Mouse (Mus musculus): ENCODE measurements at regions not wholly inside any gene's neighbourhood (a gene's known extent, or its start where the extent isn't known, plus 50 kb on each side); places are given as distances from the start of the nearest gene placed in this dataset.

DNA sequence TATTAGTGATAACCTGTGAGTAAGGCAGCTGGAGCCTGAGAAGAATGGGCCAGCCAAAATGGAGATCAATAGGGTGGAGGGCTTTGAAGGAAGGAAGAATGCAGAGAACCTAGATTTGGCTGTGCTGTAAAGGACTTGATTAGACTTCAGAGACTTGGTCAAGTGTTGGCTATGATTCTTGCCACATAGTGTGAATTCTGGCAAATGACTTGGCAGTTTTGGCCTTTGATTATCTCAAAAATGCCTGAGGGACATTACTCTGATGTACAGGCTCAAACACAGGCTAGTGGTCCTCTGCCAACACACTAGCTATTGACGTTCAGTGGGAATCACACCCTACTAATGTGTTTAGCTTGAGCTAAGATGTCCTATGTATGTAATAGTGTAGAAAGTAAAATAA, 237.5 kb downstream of the Osr1 start:
- TF ChIP-seq CTCF (IDR thresholded peaks at IDR 0.05), result no peak
- Histone ChIP-seq H3K9me3 (ENCODE audit: low read length) (no peaks in the 10 kb centered on the region), H3K27me3 (ENCODE audit: insufficient read depth, low read length) (no peaks in the 10 kb centered on the region), H3K36me3 (ENCODE audit: insufficient read depth, low read length) (no peaks in the 10 kb centered on the region), H3K4me1 (ENCODE audit: insufficient read depth, low read length) (no peaks in the 10 kb centered on the region), H3K9ac (replicated peaks; ENCODE audit: low read length, poor library complexity, severe bottlenecking) (no peak overlapping the region), H3K4me3 (ENCODE audit: low read depth, low read length) (no peak overlapping the region), H3K27ac (ENCODE audit: low read depth, low read length) (no peak overlapping the region), H3K4me2 (ENCODE audit: low read depth, low read length, poor library complexity, severe bottlenecking) (no peak overlapping the region)
- DNase-seq (ENCODE audit: low spot score) (no peak), ATAC-seq (ENCODE audit: low FRiP score) (no peak)
- WGBS, result 89% methylated on average over 1 of the region's 1 CpGs

DNA sequence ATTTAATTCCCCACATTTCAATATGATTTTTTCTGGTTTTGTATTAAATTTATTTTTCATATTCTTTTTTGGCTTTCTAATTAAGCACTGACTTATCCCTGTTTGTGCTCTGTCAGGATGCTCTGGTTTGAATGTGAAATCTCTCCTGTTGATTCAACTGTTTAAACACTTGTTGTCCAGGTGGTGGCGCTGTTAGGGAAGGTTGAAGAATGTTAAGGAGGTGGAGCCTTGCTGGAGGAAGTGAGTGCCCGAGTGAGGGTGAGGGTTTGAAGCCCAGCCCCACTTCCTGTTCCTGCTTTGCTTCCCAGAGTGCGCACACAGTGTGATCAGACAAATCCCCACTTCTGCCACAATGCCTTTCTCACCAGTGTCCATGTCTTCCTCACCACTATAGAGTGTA, 263.4 kb downstream of the Osr1 start:
- Histone ChIP-seq H3K9me3 (ENCODE audit: low read length) (no peaks in the 10 kb centered on the region), H3K27me3 (ENCODE audit: insufficient read depth, low read length) (no peaks in the 10 kb centered on the region), H3K9ac (replicated peaks; ENCODE audit: low read length, poor library complexity, severe bottlenecking) (no peak overlapping the region), H3K4me1 (ENCODE audit: insufficient read depth, low read length) (no peaks in the 10 kb centered on the region), H3K4me2 (ENCODE audit: low read depth, low read length, poor library complexity, severe bottlenecking) (no peak overlapping the region), H3K36me3 (ENCODE audit: insufficient read depth, low read length) (no peaks in the 10 kb centered on the region), H3K4me3 (ENCODE audit: low read depth, low read length) (no peak overlapping the region), H3K27ac (ENCODE audit: low read depth, low read length) (no peak overlapping the region)
- TF ChIP-seq CTCF (IDR thresholded peaks at IDR 0.05), result no peak; the same call in 1 of the 2 replicates
- ATAC-seq (ENCODE audit: low FRiP score), result no peak
- DNase-seq (ENCODE audit: low spot score), result no peak
- 62% methylated on average over 3 of the region's 3 CpGs for WGBS

DNA sequence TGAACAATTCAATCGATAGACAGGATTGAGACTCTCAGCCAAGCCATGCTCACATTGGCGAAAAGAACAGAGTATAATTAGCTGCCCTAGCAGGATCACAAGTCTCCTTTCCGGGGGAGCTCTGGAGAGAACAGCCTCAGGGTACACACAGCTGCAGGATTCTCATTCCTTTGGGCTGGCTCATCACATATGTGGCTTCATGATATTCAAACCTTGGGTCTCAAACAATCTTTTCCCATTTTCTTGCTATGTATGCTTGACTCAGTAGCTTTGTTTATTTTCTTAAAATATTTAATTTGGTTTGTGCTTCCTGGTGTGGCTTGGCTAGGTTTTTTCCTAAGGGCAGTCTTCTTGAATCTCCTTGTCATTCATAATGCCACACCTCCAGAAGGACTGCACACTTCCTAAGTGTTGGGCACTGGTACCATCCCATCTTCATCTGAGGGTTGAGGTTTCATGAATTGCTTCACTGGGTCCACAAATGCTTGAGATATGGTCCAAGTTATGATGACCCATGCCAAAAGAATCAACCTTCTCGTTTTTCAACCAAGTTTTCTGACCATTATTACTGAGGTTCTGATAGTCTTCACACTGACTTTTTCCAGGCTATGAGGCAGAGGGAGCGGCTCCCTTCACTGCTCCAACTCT, 269.4 kb downstream of the Osr1 start:
- no peaks in the 10 kb centered on the region for H3K4me1 ChIP-seq (ENCODE audit: insufficient read depth, low read length)
- no peak overlapping the region for H3K9ac ChIP-seq (replicated peaks; ENCODE audit: low read length, poor library complexity, severe bottlenecking)
- H3K4me3 ChIP-seq (ENCODE audit: low read depth, low read length), result no peak overlapping the region
- WGBS, result 65% methylated on average over 5 of the region's 5 CpGs
- DNase-seq (ENCODE audit: low spot score), result no peak
- H3K4me2 ChIP-seq (ENCODE audit: low read depth, low read length, poor library complexity, severe bottlenecking), result no peak overlapping the region
- no peaks in the 10 kb centered on the region for H3K27me3 ChIP-seq (ENCODE audit: insufficient read depth, low read length)
- ATAC-seq (ENCODE audit: low FRiP score), result no peak
- no peak overlapping the region for H3K27ac ChIP-seq (ENCODE audit: low read depth, low read length)
- TF ChIP-seq CTCF (IDR thresholded peaks at IDR 0.05), result no peak
- no peaks in the 10 kb centered on the region for H3K9me3 ChIP-seq (ENCODE audit: low read length)
- H3K36me3 ChIP-seq (ENCODE audit: insufficient read depth, low read length), result no peaks in the 10 kb centered on the region

DNA sequence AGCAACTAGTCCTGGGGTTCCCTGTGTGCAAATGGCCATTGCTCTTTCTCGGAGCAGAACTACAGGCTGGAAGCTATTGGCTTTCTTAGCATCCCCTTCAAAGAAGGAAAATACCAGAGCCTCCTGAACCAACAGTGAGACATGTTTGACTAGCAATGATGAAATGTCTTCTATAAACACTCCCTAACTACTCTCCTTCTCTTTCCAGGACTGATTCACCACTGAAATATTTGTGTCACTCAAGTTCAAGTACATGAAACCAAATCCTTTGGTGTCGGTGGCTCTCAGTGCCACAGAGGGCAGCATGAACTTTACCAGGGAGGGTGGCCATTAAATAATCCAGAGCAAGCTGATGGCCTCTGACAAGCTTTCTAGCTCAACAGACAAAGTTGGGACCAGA, 270.0 kb downstream of the Osr1 start:
- Histone ChIP-seq H3K4me3 (ENCODE audit: low read depth, low read length) (no peak overlapping the region), H3K4me1 (ENCODE audit: insufficient read depth, low read length) (no peaks in the 10 kb centered on the region), H3K36me3 (ENCODE audit: insufficient read depth, low read length) (no peaks in the 10 kb centered on the region), H3K27ac (ENCODE audit: low read depth, low read length) (no peak overlapping the region), H3K9me3 (ENCODE audit: low read length) (no peaks in the 10 kb centered on the region), H3K27me3 (ENCODE audit: insufficient read depth, low read length) (no peaks in the 10 kb centered on the region), H3K4me2 (ENCODE audit: low read depth, low read length, poor library complexity, severe bottlenecking) (no peak overlapping the region), H3K9ac (replicated peaks; ENCODE audit: low read length, poor library complexity, severe bottlenecking) (no peak overlapping the region)
- WGBS, result 74% methylated on average over 2 of the region's 2 CpGs
- ATAC-seq (ENCODE audit: low FRiP score) (no peak), DNase-seq (ENCODE audit: low spot score) (no peak)
- TF ChIP-seq CTCF (IDR thresholded peaks at IDR 0.05), result no peak

DNA sequence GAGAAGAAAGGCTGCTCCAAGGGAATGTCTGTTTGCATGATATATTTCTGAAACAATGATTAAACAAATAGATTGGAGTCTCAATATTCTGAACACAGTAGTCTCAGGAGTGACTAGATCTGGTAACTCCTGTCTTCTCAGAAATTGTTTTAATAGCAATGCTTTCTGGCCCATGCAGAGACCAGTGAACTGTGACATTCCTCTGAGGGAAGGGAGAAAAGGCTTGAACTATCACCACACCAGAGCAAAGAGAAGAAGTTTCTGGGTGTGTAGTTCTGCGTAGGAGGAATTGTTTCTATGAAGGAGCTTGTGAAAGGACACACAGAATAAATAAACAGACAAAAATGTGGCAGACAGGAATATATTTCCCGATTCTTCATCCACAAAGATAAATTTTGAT, 277.1 kb downstream of the Osr1 start:
- TF ChIP-seq CTCF (IDR thresholded peaks at IDR 0.05), result no peak
- Histone ChIP-seq H3K4me2 (ENCODE audit: low read depth, low read length, poor library complexity, severe bottlenecking) (no peak overlapping the region), H3K27ac (ENCODE audit: low read depth, low read length) (no peak overlapping the region), H3K4me3 (ENCODE audit: low read depth, low read length) (no peak overlapping the region), H3K9me3 (ENCODE audit: low read length) (no peaks in the 10 kb centered on the region), H3K27me3 (ENCODE audit: insufficient read depth, low read length) (no peaks in the 10 kb centered on the region), H3K9ac (replicated peaks; ENCODE audit: low read length, poor library complexity, severe bottlenecking) (no peak overlapping the region), H3K36me3 (ENCODE audit: insufficient read depth, low read length) (no peaks in the 10 kb centered on the region), H3K4me1 (ENCODE audit: insufficient read depth, low read length) (no peaks in the 10 kb centered on the region)
- WGBS, result 72% methylated on average over 2 of the region's 2 CpGs
- ATAC-seq (ENCODE audit: low FRiP score) (no peak), DNase-seq (ENCODE audit: low spot score) (no peak)

DNA sequence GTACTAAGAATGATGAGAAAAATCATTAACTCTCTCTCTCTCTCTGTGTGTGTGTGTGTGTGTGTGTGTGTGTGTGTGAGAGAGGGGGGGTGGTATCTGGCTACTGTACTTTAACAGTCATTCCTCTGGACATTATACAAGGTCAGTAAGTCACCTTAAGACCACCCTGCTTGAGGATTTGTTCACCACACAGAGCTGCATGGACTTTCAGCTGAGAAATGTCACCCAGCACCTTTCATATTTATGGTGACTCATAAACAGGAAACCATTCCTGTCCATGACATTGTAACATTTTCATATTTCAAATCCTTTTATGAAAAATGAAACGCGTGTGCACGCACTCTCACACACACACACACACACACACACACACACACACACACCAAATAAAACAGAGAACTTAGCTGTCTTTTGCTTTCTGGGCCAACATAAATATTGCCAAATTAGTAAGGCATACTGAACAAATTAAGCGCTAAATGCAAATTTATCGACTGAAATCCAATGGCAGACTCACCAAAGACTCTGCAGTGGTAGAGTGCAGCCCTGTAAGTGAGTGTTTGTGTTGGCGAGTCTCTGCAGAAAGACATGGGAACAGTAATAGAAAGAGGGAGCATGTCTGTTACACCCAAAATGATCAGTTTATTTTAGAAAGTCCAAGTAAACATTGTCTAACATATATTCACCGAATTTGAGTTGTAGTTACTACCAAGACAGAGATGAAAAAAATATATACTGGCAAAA, 277.7 kb downstream of the Osr1 start:
- H3K9ac ChIP-seq (replicated peaks; ENCODE audit: low read length, poor library complexity, severe bottlenecking), result no peak overlapping the region
- DNase-seq (ENCODE audit: low spot score), result no peak
- H3K27ac ChIP-seq (ENCODE audit: low read depth, low read length), result no peak overlapping the region
- H3K36me3 ChIP-seq (ENCODE audit: insufficient read depth, low read length), result no peaks in the 10 kb centered on the region
- H3K27me3 ChIP-seq (ENCODE audit: insufficient read depth, low read length), result no peaks in the 10 kb centered on the region
- TF ChIP-seq CTCF (IDR thresholded peaks at IDR 0.05), result no peak
- 89% methylated on average over 7 of the region's 7 CpGs for WGBS
- H3K4me3 ChIP-seq (ENCODE audit: low read depth, low read length), result no peak overlapping the region
- ATAC-seq (ENCODE audit: low FRiP score), result no peak
- no peak overlapping the region for H3K4me2 ChIP-seq (ENCODE audit: low read depth, low read length, poor library complexity, severe bottlenecking)
- H3K4me1 ChIP-seq (ENCODE audit: insufficient read depth, low read length), result no peaks in the 10 kb centered on the region
- no peaks in the 10 kb centered on the region for H3K9me3 ChIP-seq (ENCODE audit: low read length)
